Mouse (Mus musculus) heart, adult 18-20 months (tissue): ENCODE measurements around the gene Msrb3. TPM values are rescaled to one million over a fixed set of nuclear protein-coding genes. Genes with fewer than 3 reads are reported as not detected.
A peak's percentile ranks its signal among the peaks of the same experiment; 100 is the strongest.

Experiments used
- DNase-seq, 2 experiments: peaks; one replicate each; pipeline ENCODE4 v3.0.0; 2021 to 2022; ENCODE audit warnings: mixed read lengths in 1 of 2
- total RNA-seq, 2 experiments: library from RNA; stranded (reverse); gene quantifications; 2 replicates each; pipeline ENCODE4 v1.2.3; 2021

Msrb3 gene
- total RNA-seq, 2 experiments from 2014 or later = 96.1 to 96.6 TPM

- no peak for DNase-seq
Measured at GRCm38 (mm10) chr10:120900096-120900495, 1.2 kb upstream of the Msrb3 start.

GRCm38 (mm10) chr10:120898357-120898756 is 544 bp downstream of the Msrb3 start:
- peak; percentile 42 to 66 for DNase-seq

GRCm38 (mm10) chr10:120895899-120896289 is 3.0 kb downstream of the Msrb3 start:
- DNase-seq = peak in 1 of 2 experiments; percentile 39

GRCm38 (mm10) chr10:120894978-120895898 is 3.7 kb downstream of the Msrb3 start:
- peak in 1 of 2 experiments; percentile 35 for DNase-seq

- DNase-seq = no peak
Measured at GRCm38 (mm10) chr10:120893938-120894337, 5.0 kb downstream of the Msrb3 start.

GRCm38 (mm10) chr10:120891131-120891530 is 7.8 kb downstream of the Msrb3 start:
- DNase-seq = no peak

- no peak for DNase-seq
Measured at GRCm38 (mm10) chr10:120890592-120890991, 8.3 kb downstream of the Msrb3 start.

GRCm38 (mm10) chr10:120888531-120888930 is 10.4 kb downstream of the Msrb3 start:
- DNase-seq = no peak

- DNase-seq = no peak
Measured at GRCm38 (mm10) chr10:120884220-120884619, 14.7 kb downstream of the Msrb3 start.

- DNase-seq = no peak
Measured at GRCm38 (mm10) chr10:120883732-120884131, 15.2 kb downstream of the Msrb3 start.

- DNase-seq = no peak
Measured at GRCm38 (mm10) chr10:120883069-120883415, 15.9 kb downstream of the Msrb3 start.

GRCm38 (mm10) chr10:120882347-120883068 is 16.4 kb downstream of the Msrb3 start:
- peak; percentile 45 to 56 for DNase-seq

GRCm38 (mm10) chr10:120876549-120877270 is 22.2 kb downstream of the Msrb3 start:
- peak in 1 of 2 experiments; percentile 41 for DNase-seq

GRCm38 (mm10) chr10:120875672-120876463 is 23.0 kb downstream of the Msrb3 start:
- peak; percentile 87 to 96 for DNase-seq

GRCm38 (mm10) chr10:120874261-120874660 is 24.6 kb downstream of the Msrb3 start:
- no peak for DNase-seq

- no peak for DNase-seq
Measured at GRCm38 (mm10) chr10:120873646-120874201, 25.2 kb downstream of the Msrb3 start.

- peak; percentile 64 to 65 for DNase-seq
Measured at GRCm38 (mm10) chr10:120872483-120872862, 26.4 kb downstream of the Msrb3 start.

GRCm38 (mm10) chr10:120871630-120872482 is 27.0 kb downstream of the Msrb3 start:
- DNase-seq = no peak

GRCm38 (mm10) chr10:120871096-120871495 is 27.8 kb downstream of the Msrb3 start:
- no peak for DNase-seq

- no peak for DNase-seq
Measured at GRCm38 (mm10) chr10:120869241-120869775, 29.6 kb downstream of the Msrb3 start.
